Mouse (Mus musculus): ENCODE data around the gene 4930469K13Rik. TPM values are rescaled to one million over a fixed set of nuclear protein-coding genes. Genes with fewer than 3 reads are reported as not detected.

The 4930469K13Rik gene
- polyA plus RNA-seq, 1 experiment = not detected

- WGBS = 4% methylated on average over 18 of the region's 18 CpGs
These were observed 165.8 kb downstream of the 4930469K13Rik start for GRCm38 (mm10) chr11:33932386-33933111.

GRCm38 (mm10) chr11:33931836-33932385 is 166.4 kb downstream of the 4930469K13Rik start:
- Histone ChIP-seq H3K27ac (ENCODE audit: control insufficient read depth, insufficient read depth, low read depth, low read length, poor library complexity) (no peak overlapping the region), H3K4me1 (ENCODE audit: control insufficient read depth, insufficient read depth, low read length) (peaks cover 3% of the 10 kb centered on the region), H3K4me3 (replicated peaks; ENCODE audit: control insufficient read depth, low read depth, low read length) (peak overlapping the region; percentile 35)
- 8% methylated on average over 10 of the region's 10 CpGs for WGBS
- no peak for TF ChIP-seq POLR2A (IDR thresholded peaks at IDR 0.05; ENCODE audit: borderline replicate concordance, control insufficient read depth, low read depth, low read length)
- TF ChIP-seq CTCF (IDR thresholded peaks at IDR 0.05; ENCODE audit: control insufficient read depth, insufficient read depth, low read length) = no peak

More at GRCm38 (mm10) chr11:33932386-33933111, 165.8 kb downstream of the 4930469K13Rik start:
- peaks cover 3% of the 10 kb centered on the region for H3K4me1 ChIP-seq (ENCODE audit: control insufficient read depth, insufficient read depth, low read length)
- TF ChIP-seq POLR2A (IDR thresholded peaks at IDR 0.05; ENCODE audit: borderline replicate concordance, control insufficient read depth, low read depth, low read length) (no peak), CTCF (IDR thresholded peaks at IDR 0.05; ENCODE audit: control insufficient read depth, insufficient read depth, low read length) (no peak)
- peak overlapping the region; percentile 53 for H3K27ac ChIP-seq (ENCODE audit: control insufficient read depth, insufficient read depth, low read depth, low read length, poor library complexity)
- peak overlapping the region; percentile 35 for H3K4me3 ChIP-seq (replicated peaks; ENCODE audit: control insufficient read depth, low read depth, low read length)

GRCm38 (mm10) chr11:33929412-33929811 is 168.9 kb downstream of the 4930469K13Rik start:
- WGBS = 77% methylated on average over 11 of the region's 11 CpGs
- Histone ChIP-seq H3K27ac (ENCODE audit: control insufficient read depth, insufficient read depth, low read depth, low read length, poor library complexity) (no peak overlapping the region), H3K4me1 (ENCODE audit: control insufficient read depth, insufficient read depth, low read length) (peaks cover 3% of the 10 kb centered on the region), H3K4me3 (replicated peaks; ENCODE audit: control insufficient read depth, low read depth, low read length) (no peak overlapping the region)
- TF ChIP-seq POLR2A (IDR thresholded peaks at IDR 0.05; ENCODE audit: borderline replicate concordance, control insufficient read depth, low read depth, low read length) (no peak), CTCF (IDR thresholded peaks at IDR 0.05; ENCODE audit: control insufficient read depth, insufficient read depth, low read length) (no peak)

GRCm38 (mm10) chr11:33928658-33929057 is 169.7 kb downstream of the 4930469K13Rik start:
- WGBS = 36% methylated on average over 7 of the region's 7 CpGs
- peaks cover 3% of the 10 kb centered on the region; the same call in 1 of the 2 replicates for H3K4me1 ChIP-seq (ENCODE audit: control insufficient read depth, insufficient read depth, low read length)
- H3K4me3 ChIP-seq (replicated peaks; ENCODE audit: control insufficient read depth, low read depth, low read length) = no peak overlapping the region
- no peak overlapping the region for H3K27ac ChIP-seq (ENCODE audit: control insufficient read depth, insufficient read depth, low read depth, low read length, poor library complexity)
- TF ChIP-seq POLR2A (IDR thresholded peaks at IDR 0.05; ENCODE audit: borderline replicate concordance, control insufficient read depth, low read depth, low read length) (no peak), CTCF (IDR thresholded peaks at IDR 0.05; ENCODE audit: control insufficient read depth, insufficient read depth, low read length) (peak; percentile 45; the same call in 1 of the 2 replicates)

- H3K4me1 ChIP-seq (ENCODE audit: control insufficient read depth, insufficient read depth, low read length) = peaks cover 3% of the 10 kb centered on the region; the same call in 1 of the 2 replicates
- no peak overlapping the region for H3K4me3 ChIP-seq (replicated peaks; ENCODE audit: control insufficient read depth, low read depth, low read length)
- TF ChIP-seq CTCF (IDR thresholded peaks at IDR 0.05; ENCODE audit: control insufficient read depth, insufficient read depth, low read length) (no peak), POLR2A (IDR thresholded peaks at IDR 0.05; ENCODE audit: borderline replicate concordance, control insufficient read depth, low read depth, low read length) (no peak)
- 45% methylated on average over 4 of the region's 4 CpGs for WGBS
- no peak overlapping the region for H3K27ac ChIP-seq (ENCODE audit: control insufficient read depth, insufficient read depth, low read depth, low read length, poor library complexity)
These were observed 170.5 kb downstream of the 4930469K13Rik start for GRCm38 (mm10) chr11:33927836-33928235.

GRCm38 (mm10) chr11:33927321-33927720 is 171.0 kb downstream of the 4930469K13Rik start:
- no peak for TF ChIP-seq CTCF (IDR thresholded peaks at IDR 0.05; ENCODE audit: control insufficient read depth, insufficient read depth, low read length)
- no peak for TF ChIP-seq POLR2A (IDR thresholded peaks at IDR 0.05; ENCODE audit: borderline replicate concordance, control insufficient read depth, low read depth, low read length)
- no peaks in the 10 kb centered on the region; the same call in 1 of the 2 replicates for H3K4me1 ChIP-seq (ENCODE audit: control insufficient read depth, insufficient read depth, low read length)
- WGBS = 75% methylated on average over 6 of the region's 6 CpGs
- H3K27ac ChIP-seq (ENCODE audit: control insufficient read depth, insufficient read depth, low read depth, low read length, poor library complexity) = no peak overlapping the region
- H3K4me3 ChIP-seq (replicated peaks; ENCODE audit: control insufficient read depth, low read depth, low read length) = no peak overlapping the region

- TF ChIP-seq CTCF (IDR thresholded peaks at IDR 0.05; ENCODE audit: control insufficient read depth, insufficient read depth, low read length) (no peak), POLR2A (IDR thresholded peaks at IDR 0.05; ENCODE audit: borderline replicate concordance, control insufficient read depth, low read depth, low read length) (no peak)
- WGBS = 45% methylated on average over 2 of the region's 2 CpGs
- H3K4me1 ChIP-seq (ENCODE audit: control insufficient read depth, insufficient read depth, low read length) = no peaks in the 10 kb centered on the region
- no peak overlapping the region for H3K27ac ChIP-seq (ENCODE audit: control insufficient read depth, insufficient read depth, low read depth, low read length, poor library complexity)
- no peak overlapping the region for H3K4me3 ChIP-seq (replicated peaks; ENCODE audit: control insufficient read depth, low read depth, low read length)
These were observed 171.8 kb downstream of the 4930469K13Rik start for GRCm38 (mm10) chr11:33926551-33926950.

- Histone ChIP-seq H3K4me1 (ENCODE audit: control insufficient read depth, insufficient read depth, low read length) (no peaks in the 10 kb centered on the region), H3K4me3 (replicated peaks; ENCODE audit: control insufficient read depth, low read depth, low read length) (no peak overlapping the region), H3K27ac (ENCODE audit: control insufficient read depth, insufficient read depth, low read depth, low read length, poor library complexity) (no peak overlapping the region)
- no peak for TF ChIP-seq CTCF (IDR thresholded peaks at IDR 0.05; ENCODE audit: control insufficient read depth, insufficient read depth, low read length)
- no peak for TF ChIP-seq POLR2A (IDR thresholded peaks at IDR 0.05; ENCODE audit: borderline replicate concordance, control insufficient read depth, low read depth, low read length)
- 77% methylated on average over 8 of the region's 8 CpGs for WGBS
These were observed 172.6 kb downstream of the 4930469K13Rik start for GRCm38 (mm10) chr11:33925778-33926177.

Other genes starting within 250 kb of the 4930469K13Rik start
- gene Kcnmb1, start 135.5 kb downstream of the 4930469K13Rik start, polyA plus RNA-seq (2011; ENCODE audit: insufficient read depth, insufficient read length, low replicate concordance, missing spikeins) = not detected in 2 replicates
- gene Kcnip1, start 105.4 kb downstream of the 4930469K13Rik start, polyA plus RNA-seq (2011; ENCODE audit: insufficient read depth, insufficient read length, low replicate concordance, missing spikeins) = not detected in 2 replicates
- gene Lcp2, start 51.6 kb downstream of the 4930469K13Rik start, polyA plus RNA-seq (2011; ENCODE audit: insufficient read depth, insufficient read length, low replicate concordance, missing spikeins) = 16.6 and 53.6 TPM in 2 replicates
- gene Foxi1, start 109.5 kb upstream of the 4930469K13Rik start, polyA plus RNA-seq (2011; ENCODE audit: insufficient read depth, insufficient read length, low replicate concordance, missing spikeins) = not detected in 2 replicates
- not detected in 2 replicates for gene Fam196b, start 216.3 kb upstream of the 4930469K13Rik start, polyA plus RNA-seq (2011; ENCODE audit: insufficient read depth, insufficient read length, low replicate concordance, missing spikeins)